Mouse (Mus musculus) heart, embryonic 10.5 days (tissue): ENCODE measurements around the gene Bcl6. TPM values are rescaled to one million over a fixed set of nuclear protein-coding genes. Genes with fewer than 3 reads are reported as not detected.

ENCODE experiments used
- DNase-seq: peaks from one replicate; pipeline ENCODE4 v3.0.0-alpha.2; 2017; ENCODE audit warnings: low spot score
- H3K27ac ChIP-seq: fragments of 300-500 bp; sonication (generic); 2 replicates; pipeline ENCODE4 v1.5.1; 2016; ENCODE audit warnings: mild to moderate bottlenecking
- H3K27me3 ChIP-seq: fragments of 300-500 bp; sonication (generic); 2 replicates; pipeline ENCODE4 v1.6.1; 2016; ENCODE audit warnings: mild to moderate bottlenecking; ENCODE audit not compliant: poor library complexity, insufficient read depth, severe bottlenecking
- H3K36me3 ChIP-seq: fragments of 300-500 bp; sonication (generic); 2 replicates; pipeline ENCODE4 v1.6.1; 2016; ENCODE audit warnings: mild to moderate bottlenecking, moderate library complexity
- H3K4me1 ChIP-seq: fragments of 300-500 bp; sonication (generic); 2 replicates; pipeline ENCODE4 v1.6.1; 2016; ENCODE audit warnings: mild to moderate bottlenecking
- H3K4me3 ChIP-seq: fragments of 300-500 bp; sonication (generic); 2 replicates; pipeline ENCODE4 v1.5.1; 2016; ENCODE audit warnings: mild to moderate bottlenecking, moderate library complexity
- H3K9me3 ChIP-seq: fragments of 300-500 bp; sonication (generic); 2 replicates; pipeline ENCODE4 v1.6.1; 2016; ENCODE audit warnings: mild to moderate bottlenecking, moderate library complexity
- WGBS: fragments of 180-500 bp; shearing (Covaris S2); methylation state at CpG from one replicate; pipeline ENCODE4 v1.1.7; 2016; 5-methylcytosine and 5-hydroxymethylcytosine counted together
- polyA plus RNA-seq: library from polyadenylated mRNA; unstranded; fragments of >200 nt; fragmentation: Nextera tagmentation; extraction: Ambion mirVana; gene quantifications from 2 replicates; pipeline ENCODE4 v1.2.1, GENCODE M21; 2016

Bcl6 gene
- polyA plus RNA-seq, 1 experiment from 2014 or later: 0.05 TPM

DNA sequence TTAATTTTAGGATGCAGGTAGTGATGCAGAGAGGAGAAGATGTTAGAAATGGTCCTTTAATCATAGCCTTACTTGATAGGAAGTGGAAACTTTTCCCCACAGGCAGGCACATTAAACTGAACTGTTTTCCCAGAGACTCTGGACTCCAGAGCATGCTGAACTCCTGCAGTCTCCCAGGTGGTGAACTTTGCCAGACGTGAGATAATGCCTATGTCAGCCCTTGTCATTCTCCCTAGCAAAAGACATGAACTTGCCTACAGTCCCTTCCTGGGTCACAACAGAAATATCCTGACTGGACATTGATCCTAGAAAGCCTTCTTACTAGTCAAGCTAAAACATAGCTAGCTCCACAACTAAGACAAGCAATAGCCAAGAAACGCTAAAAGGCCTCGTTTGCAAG, 22.7 kb upstream of the Bcl6 start:
- no peak for DNase-seq
- 61% methylated on average over 3 of the region's 3 CpGs for WGBS
- Histone ChIP-seq H3K9me3 (no peaks in the 10 kb centered on the region), H3K36me3 (no peaks in the 10 kb centered on the region), H3K27me3 (no peaks in the 10 kb centered on the region), H3K4me1 (no peaks in the 10 kb centered on the region; the same call in 1 of the 2 replicates), H3K27ac (no peak overlapping the region), H3K4me3 (no peak overlapping the region)

DNA sequence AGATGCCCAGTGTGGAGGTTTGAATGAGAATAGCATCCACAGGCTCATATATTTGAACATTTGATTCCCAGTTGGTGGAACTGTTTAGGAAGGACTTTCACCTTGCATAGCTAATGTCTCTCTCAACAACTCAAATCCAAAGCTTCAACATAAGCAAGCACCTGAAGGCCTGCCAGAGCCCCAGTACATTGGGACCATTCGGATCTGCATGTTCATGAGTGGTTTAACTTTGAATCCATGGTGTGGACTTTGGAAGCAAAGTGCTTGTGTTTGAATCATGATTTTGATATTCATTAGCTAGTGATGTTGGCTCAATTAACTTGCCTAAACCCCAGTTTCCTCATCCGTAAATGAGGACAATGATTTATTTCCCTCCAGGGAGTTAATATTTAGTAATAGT, 21.2 kb upstream of the Bcl6 start:
- WGBS: 88% methylated on average over 2 of the region's 2 CpGs
- no peaks in the 10 kb centered on the region for H3K36me3 ChIP-seq
- H3K27me3 ChIP-seq: no peaks in the 10 kb centered on the region
- no peak for DNase-seq
- H3K9me3 ChIP-seq: no peaks in the 10 kb centered on the region
- no peaks in the 10 kb centered on the region; the same call in 1 of the 2 replicates for H3K4me1 ChIP-seq
- no peak overlapping the region for H3K4me3 ChIP-seq
- H3K27ac ChIP-seq: no peak overlapping the region

DNA sequence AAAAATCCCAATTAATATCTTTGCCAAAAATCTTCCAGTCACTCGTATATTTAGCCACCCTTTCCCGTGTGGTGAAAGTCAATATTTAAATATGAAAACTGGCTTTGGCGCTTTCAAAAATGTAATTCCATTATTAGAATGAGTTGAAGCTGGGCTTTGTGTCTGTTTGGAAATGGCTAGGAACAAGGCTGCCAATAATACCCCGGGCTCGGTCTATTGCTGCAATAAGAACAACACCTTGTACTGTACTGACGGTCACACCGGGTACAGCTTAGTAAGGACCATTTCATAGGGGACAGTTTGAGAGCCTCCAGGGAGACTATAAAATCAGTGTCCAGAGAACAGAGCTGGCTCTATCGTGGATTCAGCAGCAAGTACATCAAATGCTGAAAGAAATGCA, 17.3 kb upstream of the Bcl6 start:
- H3K4me3 ChIP-seq: no peak overlapping the region
- no peak for DNase-seq
- H3K27ac ChIP-seq: no peak overlapping the region
- WGBS: 86% methylated on average over 8 of the region's 8 CpGs
- H3K27me3 ChIP-seq: no peaks in the 10 kb centered on the region
- no peaks in the 10 kb centered on the region for H3K9me3 ChIP-seq
- no peaks in the 10 kb centered on the region for H3K4me1 ChIP-seq
- no peaks in the 10 kb centered on the region for H3K36me3 ChIP-seq

DNA sequence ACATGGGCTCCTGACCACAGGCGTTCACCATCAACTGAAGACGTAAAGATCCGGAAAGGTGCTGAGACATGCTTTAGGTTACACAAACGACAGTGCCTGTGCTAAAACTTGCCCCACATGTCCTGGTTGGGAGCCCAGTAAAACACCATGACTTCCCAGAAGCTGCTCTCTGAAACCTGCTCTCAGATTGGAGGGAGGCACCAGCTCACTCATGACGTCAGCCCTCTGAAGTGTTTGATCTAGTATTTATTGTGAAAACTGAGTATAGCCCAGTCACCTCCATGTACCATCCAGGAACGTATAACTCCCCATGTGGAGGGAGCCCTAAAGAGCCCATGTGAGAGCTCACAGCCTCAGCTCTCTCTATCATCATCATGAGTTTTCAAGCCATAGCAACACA, 9.3 kb upstream of the Bcl6 start:
- no peaks in the 10 kb centered on the region for H3K9me3 ChIP-seq
- no peaks in the 10 kb centered on the region for H3K36me3 ChIP-seq
- no peak overlapping the region for H3K4me3 ChIP-seq
- WGBS: 84% methylated on average over 6 of the region's 6 CpGs
- DNase-seq: peak; percentile 30
- no peaks in the 10 kb centered on the region for H3K27me3 ChIP-seq
- peaks cover 10% of the 10 kb centered on the region; the same call in 1 of the 2 replicates for H3K4me1 ChIP-seq
- no peak overlapping the region for H3K27ac ChIP-seq

DNA sequence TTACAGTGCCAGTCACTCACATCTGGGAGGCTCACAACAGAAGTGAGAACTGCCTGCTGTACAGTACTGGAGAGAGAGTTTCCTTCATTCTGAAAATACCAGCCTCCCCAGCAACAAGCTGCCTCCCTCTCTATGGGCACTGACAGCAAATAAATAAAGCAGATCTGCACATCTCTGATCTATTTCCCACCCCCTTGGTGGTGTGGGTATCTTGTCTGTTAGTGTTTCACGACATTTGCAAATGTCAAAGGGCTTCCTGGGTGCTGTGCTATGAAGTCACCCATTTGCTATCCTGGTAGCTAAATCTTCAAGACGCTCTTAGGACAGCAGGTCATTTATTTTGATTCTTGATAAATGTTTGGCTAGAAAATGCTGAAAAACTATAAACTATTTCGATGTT, 8.6 kb upstream of the Bcl6 start:
- no peak for DNase-seq
- H3K9me3 ChIP-seq: no peaks in the 10 kb centered on the region
- H3K4me1 ChIP-seq: peaks cover 10% of the 10 kb centered on the region; the same call in 1 of the 2 replicates
- 69% methylated on average over 3 of the region's 3 CpGs for WGBS
- no peaks in the 10 kb centered on the region for H3K27me3 ChIP-seq
- H3K36me3 ChIP-seq: no peaks in the 10 kb centered on the region
- H3K27ac ChIP-seq: no peak overlapping the region
- H3K4me3 ChIP-seq: no peak overlapping the region

DNA sequence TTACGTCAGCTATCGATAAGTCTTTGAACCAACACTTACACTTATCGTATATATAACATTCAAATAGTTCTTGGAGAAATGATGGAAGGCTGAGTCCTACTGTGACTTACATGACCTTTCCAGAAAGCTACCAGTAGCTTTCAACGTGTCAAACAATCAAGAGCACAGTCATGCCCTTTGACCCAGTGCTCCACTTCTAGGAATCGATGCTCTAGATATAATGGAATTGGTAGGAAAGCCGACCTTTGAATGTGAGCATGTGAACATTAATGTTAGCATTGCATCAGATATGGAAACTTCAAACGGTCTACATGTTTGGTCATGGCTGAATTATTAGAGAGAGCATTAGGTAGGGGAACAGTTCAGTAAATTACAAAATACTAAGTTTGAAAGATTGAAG, 7.7 kb upstream of the Bcl6 start:
- no peak overlapping the region for H3K27ac ChIP-seq
- H3K27me3 ChIP-seq: no peaks in the 10 kb centered on the region
- H3K9me3 ChIP-seq: no peaks in the 10 kb centered on the region
- DNase-seq: no peak
- H3K36me3 ChIP-seq: no peaks in the 10 kb centered on the region
- 82% methylated on average over 7 of the region's 7 CpGs for WGBS
- peaks cover 14% of the 10 kb centered on the region for H3K4me1 ChIP-seq
- H3K4me3 ChIP-seq: no peak overlapping the region

DNA sequence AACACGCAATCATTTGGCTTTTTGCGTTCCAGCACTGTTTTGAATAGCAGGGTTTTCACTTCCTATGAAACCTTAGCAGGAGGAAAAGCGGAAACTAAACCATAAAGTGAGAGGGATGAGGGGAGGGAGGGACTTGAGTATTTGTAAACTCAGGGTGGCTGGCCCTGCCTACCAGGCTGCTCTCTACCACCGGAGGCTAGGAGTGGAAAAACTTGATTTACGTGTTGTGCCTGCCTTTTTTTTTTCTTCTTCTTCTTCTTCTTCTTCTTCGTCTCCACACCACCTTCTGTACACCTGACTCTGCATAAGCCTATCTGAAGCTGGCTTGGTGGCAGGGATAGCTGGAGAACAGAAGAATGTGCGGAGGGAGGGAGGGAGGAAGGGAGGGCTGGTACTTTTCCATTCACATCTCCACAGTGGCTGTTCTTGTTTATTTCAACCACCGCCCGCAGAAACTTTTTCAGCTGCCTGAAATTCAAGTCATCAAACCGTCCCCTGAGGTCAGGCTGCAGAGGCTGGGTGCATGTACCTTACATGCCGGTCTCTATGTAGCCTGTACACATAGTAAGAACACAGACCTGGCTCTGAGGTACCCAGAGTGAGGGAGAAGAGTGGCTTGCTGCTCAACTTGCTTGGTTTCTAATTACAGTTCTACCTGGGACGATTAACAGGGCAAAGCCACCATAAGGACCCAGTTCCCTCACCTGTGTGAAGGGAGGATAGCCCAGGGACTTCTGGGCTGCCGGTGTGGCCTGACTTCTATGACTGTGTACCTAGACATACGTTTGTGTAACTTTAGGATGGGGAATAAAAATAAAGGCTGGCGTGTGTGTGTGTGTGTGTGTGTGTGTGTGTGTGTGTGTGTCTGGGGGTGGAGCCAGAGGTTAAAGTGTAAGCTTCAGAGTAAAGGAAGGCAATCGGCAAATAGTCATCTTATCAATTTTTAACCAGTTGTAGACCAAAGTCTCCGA, 5.0 kb upstream of the Bcl6 start:
- DNase-seq: peak; percentile 51
- Histone ChIP-seq H3K4me1 (peaks cover 24% of the 10 kb centered on the region), H3K27ac (peak overlapping the region; percentile 47; the same call in 1 of the 2 replicates), H3K9me3 (no peaks in the 10 kb centered on the region), H3K27me3 (no peaks in the 10 kb centered on the region), H3K4me3 (no peak overlapping the region), H3K36me3 (no peaks in the 10 kb centered on the region)
- WGBS: 46% methylated on average over 17 of the region's 17 CpGs

DNA sequence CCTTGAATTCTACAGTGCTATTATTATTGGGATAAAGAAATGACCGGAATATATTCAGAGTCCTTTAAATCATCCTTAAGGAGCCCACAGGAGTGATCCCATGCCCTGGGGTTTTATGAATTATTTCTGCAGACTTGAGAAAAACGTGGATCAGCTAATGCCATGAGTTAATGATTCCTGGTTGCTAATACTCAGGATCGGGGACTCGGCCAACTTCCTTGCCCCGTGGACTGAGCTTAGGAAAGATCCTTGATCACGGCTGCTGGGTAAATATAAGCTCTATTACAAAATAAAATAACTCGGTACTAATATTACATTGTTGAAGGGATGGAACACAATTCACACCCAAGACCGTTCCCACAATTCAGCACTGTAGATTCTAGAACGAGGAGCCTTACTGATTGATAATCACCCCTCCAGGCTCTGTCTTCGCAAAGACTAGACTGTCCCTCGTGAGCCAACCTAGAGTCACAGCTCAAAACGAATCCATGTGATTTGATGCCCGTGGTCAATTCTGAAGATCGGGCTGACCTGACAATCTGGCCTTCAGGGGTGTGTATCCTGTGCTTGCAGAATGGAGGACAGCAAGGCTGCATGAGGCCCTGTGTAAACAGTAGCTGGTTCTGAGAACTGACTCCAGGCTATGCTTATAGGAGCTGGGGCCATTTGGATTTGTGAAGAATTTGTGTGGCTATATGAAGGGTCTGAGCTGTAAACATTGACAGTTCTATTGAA, 3.4 kb upstream of the Bcl6 start:
- no peak overlapping the region for H3K27ac ChIP-seq
- WGBS: 83% methylated on average over 14 of the region's 14 CpGs
- DNase-seq: peak; percentile 66
- H3K27me3 ChIP-seq: no peaks in the 10 kb centered on the region
- H3K36me3 ChIP-seq: no peaks in the 10 kb centered on the region
- H3K4me3 ChIP-seq: no peak overlapping the region
- H3K9me3 ChIP-seq: no peaks in the 10 kb centered on the region
- H3K4me1 ChIP-seq: peaks cover 24% of the 10 kb centered on the region

DNA sequence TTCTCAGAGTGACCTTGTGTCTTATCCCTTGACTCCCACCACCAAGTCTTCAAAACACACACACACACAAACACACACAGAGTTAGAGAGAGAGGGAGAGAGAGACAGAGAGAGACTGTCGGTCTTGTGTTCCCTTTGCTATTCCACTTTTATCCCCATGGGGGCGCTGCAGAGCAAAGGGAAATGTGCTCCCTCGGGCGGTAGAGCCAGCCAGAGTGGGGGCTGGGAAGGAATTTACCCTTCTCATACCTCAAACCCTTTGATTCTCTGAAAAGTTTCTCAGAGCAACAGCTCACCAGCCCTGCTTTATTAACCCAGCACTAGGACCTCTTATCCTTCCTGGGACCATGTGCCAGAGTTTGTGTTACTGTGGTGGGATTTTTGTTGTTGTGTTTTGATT, 2.5 kb upstream of the Bcl6 start:
- Histone ChIP-seq H3K36me3 (no peaks in the 10 kb centered on the region), H3K9me3 (no peaks in the 10 kb centered on the region), H3K4me1 (peaks cover 32% of the 10 kb centered on the region), H3K4me3 (no peak overlapping the region), H3K27me3 (no peaks in the 10 kb centered on the region; the same call in 1 of the 2 replicates), H3K27ac (peak overlapping the region; percentile 36; the same call in 1 of the 2 replicates)
- 0% methylated on average over 4 of the region's 4 CpGs for WGBS
- DNase-seq: peak; percentile 86

DNA sequence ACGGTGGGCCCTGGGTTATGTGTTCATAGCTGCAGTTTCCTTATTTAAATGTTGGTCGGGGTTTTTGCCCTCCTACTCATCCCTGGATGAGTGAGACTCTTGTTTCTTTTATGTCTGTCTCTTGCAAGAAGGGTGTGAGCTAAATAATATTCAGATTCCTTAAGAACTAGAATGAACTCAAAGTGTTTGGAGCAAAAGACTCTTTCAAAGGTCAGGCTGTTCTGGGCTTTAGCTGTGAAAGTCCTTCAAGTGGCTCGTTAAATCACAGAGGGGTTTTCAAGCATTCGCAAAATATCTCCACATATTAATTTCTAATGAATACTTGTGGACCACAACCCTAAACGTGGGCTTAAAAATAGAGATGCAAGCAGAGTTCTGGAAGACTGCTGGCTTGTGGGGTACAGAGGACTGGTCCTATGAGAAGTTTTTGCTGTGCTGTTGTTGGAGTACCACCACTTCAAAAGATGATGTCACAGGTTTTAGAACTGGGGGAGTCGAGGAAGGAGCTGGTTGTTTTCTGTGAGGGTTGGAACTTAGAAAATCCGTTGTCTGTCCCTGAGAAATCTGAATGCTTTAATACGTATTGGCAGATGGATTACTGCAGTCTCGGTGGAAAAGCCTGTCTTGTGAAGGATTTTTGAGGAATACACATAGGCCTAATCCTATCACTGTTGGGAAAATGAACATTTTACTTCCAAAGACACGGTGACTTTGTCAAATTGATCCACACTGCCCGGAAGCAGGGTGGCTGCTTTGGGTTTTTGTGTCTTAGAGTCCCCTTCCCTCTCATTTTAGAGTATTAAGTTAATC, 1.7 kb upstream of the Bcl6 start:
- peak overlapping the region; percentile 82 for H3K4me3 ChIP-seq
- H3K4me1 ChIP-seq: peaks cover 39% of the 10 kb centered on the region
- WGBS: 46% methylated on average over 11 of the region's 11 CpGs
- H3K27me3 ChIP-seq: no peaks in the 10 kb centered on the region; the same call in 1 of the 2 replicates
- H3K9me3 ChIP-seq: no peaks in the 10 kb centered on the region
- H3K36me3 ChIP-seq: no peaks in the 10 kb centered on the region
- peak; percentile 47 for DNase-seq
- H3K27ac ChIP-seq: peak overlapping the region; percentile 100

DNA sequence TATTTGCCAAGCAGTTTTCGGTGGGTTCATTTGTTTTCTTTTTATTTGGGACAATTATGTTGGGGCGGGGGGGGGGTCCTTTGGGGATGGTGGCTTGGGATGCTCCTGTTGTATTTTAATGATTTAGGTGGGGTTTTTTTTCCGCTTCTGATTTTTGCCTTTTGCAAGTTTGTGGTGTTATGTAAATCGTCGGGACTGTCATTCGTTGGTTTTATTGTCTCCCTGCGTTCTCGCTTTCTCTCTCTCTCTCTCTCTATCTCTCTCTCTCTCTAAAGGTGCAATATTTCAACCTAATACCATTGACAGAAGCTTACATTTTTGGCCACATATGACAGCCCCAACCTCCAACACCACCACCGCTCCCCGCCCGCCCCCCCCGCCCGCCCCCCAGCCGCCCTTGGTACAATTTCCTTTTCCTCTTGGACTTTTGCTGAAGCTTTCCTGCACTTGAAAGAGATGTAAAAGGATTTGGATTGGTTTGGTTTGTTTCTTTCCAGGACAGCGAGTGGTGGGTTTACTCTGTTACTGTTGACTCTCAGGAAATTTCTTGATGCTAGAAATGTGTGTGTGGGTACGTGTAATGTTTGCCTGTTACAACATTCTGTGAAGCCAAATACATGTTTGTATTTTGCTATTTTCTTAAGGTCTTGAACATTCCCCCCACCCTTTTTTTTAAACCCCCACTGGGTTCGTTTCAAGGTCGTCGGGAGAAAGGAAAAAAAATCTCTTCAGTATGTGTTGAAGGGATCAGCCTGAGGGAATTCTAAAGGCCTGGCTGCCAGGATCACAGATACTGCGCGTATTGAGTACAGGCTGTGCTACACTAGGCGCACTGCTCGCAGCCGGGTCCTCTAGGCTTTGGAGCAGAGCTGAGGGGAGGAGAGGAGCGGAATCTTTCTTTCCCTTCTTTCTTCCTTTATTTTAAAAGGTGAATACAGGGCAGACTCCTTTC, 833 bp upstream of the Bcl6 start:
- Histone ChIP-seq H3K4me3 (peak overlapping the region; percentile 82), H3K27me3 (no peaks in the 10 kb centered on the region; the same call in 1 of the 2 replicates), H3K9me3 (no peaks in the 10 kb centered on the region), H3K4me1 (peaks cover 44% of the 10 kb centered on the region), H3K27ac (peak overlapping the region; percentile 100), H3K36me3 (no peaks in the 10 kb centered on the region)
- 2% methylated on average over 25 of the region's 25 CpGs for WGBS
- DNase-seq: peak; percentile 78

DNA sequence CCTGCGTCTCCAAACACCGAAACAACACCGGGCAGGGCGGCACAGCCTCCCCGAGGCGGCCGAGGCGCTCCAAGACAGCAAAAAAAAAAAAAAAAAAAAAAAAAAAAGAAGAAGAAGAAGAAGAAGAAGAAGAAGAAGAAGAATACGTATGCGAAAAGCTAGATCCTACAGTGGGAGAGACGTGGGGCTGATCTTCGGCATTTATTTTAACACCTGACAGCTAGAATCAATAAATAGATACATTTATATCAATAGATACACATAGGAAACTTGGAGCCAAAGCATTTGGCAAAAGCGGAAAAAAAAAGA, 541 bp downstream of the Bcl6 start:
- H3K9me3 ChIP-seq: no peaks in the 10 kb centered on the region
- DNase-seq: no peak
- H3K27me3 ChIP-seq: no peaks in the 10 kb centered on the region; the same call in 1 of the 2 replicates
- H3K27ac ChIP-seq: peak overlapping the region; percentile 100
- no peaks in the 10 kb centered on the region for H3K36me3 ChIP-seq
- 0% methylated on average over 10 of the region's 13 CpGs for WGBS
- peaks cover 42% of the 10 kb centered on the region for H3K4me1 ChIP-seq
- peak overlapping the region; percentile 82 for H3K4me3 ChIP-seq
